In genomic region chr10:36567258-36567657, GRCm38 (mm10) we compare ENCODE assay signal across 21 mouse cellular contexts.
DNase-seq lines count a peak whose midpoint lies in the region; ATAC-seq lines count a peak whose summit lies in the region.
"Had no signal": no experiment of that assay in that cellular context is flagged by ENCODE, and none has a peak within 500 bp of the region (broad histone marks: within the 10 kb centered on the region; RNA-seq: fewer than 3 reads in every experiment).

No protein-coding gene starts in this region.

- DNase-seq in embryo, embryonic 10.5 days (ENCODE audit: low spot score): peak; percentile 13
- no peak for DNase-seq in embryo, embryonic 9.5 days (ENCODE audit: extremely low spot score)
- DNase-seq in Muller cell, postnatal 12 days (ENCODE audit: inconsistent ontology term): peak; percentile 33
- DNase-seq in right cerebral cortex, postnatal 25 days: no peak
- DNase-seq in kidney, postnatal 25 days: no peak
- DNase-seq in left cerebral cortex, adult 11 months (ENCODE audit: low spot score): no peak
- DNase-seq: cerebellum, postnatal 25 days; gastrocnemius, postnatal 10 days; heart, postnatal 14 days; kidney, adult 11 months; kidney, postnatal 4 days; left cerebral cortex, postnatal 4 days; thymus, postnatal 25 days had no signal

- no peak overlapping the region for H3K27ac ChIP-seq in hindbrain, embryonic 13.5 days
- peak overlapping the region; percentile 35 for H3K27ac ChIP-seq in midbrain, embryonic 16.5 days (ENCODE audit: low read length)
- H3K27ac ChIP-seq: embryonic facial prominence, embryonic 15.5 days; lung, embryonic 15.5 days; stomach, postnatal 0 days had no signal

- H3K27me3 ChIP-seq in hindbrain, embryonic 13.5 days: no peaks in the 10 kb centered on the region
- H3K27me3 ChIP-seq in midbrain, embryonic 16.5 days (ENCODE audit: control insufficient read depth, insufficient read depth, low read depth, low read length): no peaks in the 10 kb centered on the region
- H3K27me3 ChIP-seq: CH12.LX; embryonic facial prominence, embryonic 15.5 days; lung, embryonic 15.5 days had no signal

- peak; percentile 74; the same call in 1 of the 2 replicates for ATAC-seq in hindbrain, embryonic 13.5 days (ENCODE audit: low FRiP score)
- ATAC-seq in midbrain, embryonic 16.5 days: peak; percentile 86

- H3K36me3 ChIP-seq in hindbrain, embryonic 13.5 days: no peaks in the 10 kb centered on the region
- no peaks in the 10 kb centered on the region for H3K36me3 ChIP-seq in midbrain, embryonic 16.5 days (ENCODE audit: control insufficient read depth, insufficient read depth, low read length)
- H3K36me3 ChIP-seq: embryonic facial prominence, embryonic 15.5 days; lung, embryonic 15.5 days had no signal

- H3K4me3 ChIP-seq in hindbrain, embryonic 13.5 days: no peak overlapping the region
- no peak overlapping the region for H3K4me3 ChIP-seq in midbrain, embryonic 16.5 days (ENCODE audit: low read depth, low read length)
- H3K4me3 ChIP-seq: embryonic facial prominence, embryonic 15.5 days; lung, embryonic 15.5 days; myocyte had no signal

- no peak overlapping the region for H3K4me2 ChIP-seq in hindbrain, embryonic 13.5 days
- no peak overlapping the region for H3K4me2 ChIP-seq in midbrain, embryonic 16.5 days (ENCODE audit: low read length)
- H3K4me2 ChIP-seq: embryonic facial prominence, embryonic 15.5 days; liver, embryonic 11.5 days; lung, embryonic 15.5 days had no signal

- H3K9ac ChIP-seq in hindbrain, embryonic 13.5 days: no peak overlapping the region
- no peak overlapping the region for H3K9ac ChIP-seq in midbrain, embryonic 16.5 days (ENCODE audit: low read depth, low read length)
- H3K9ac ChIP-seq: embryonic facial prominence, embryonic 15.5 days; lung, embryonic 15.5 days had no signal

- H3K4me1 ChIP-seq in hindbrain, embryonic 13.5 days (replicated peaks): peaks cover 17% of the 10 kb centered on the region
- peaks cover 8% of the 10 kb centered on the region for H3K4me1 ChIP-seq in midbrain, embryonic 16.5 days (ENCODE audit: control insufficient read depth, insufficient read depth, low read length)
- H3K4me1 ChIP-seq: embryonic facial prominence, embryonic 15.5 days; lung, embryonic 15.5 days had no signal

- no peaks in the 10 kb centered on the region for H3K9me3 ChIP-seq in hindbrain, embryonic 13.5 days
- no peaks in the 10 kb centered on the region for H3K9me3 ChIP-seq in midbrain, embryonic 16.5 days (replicated peaks; ENCODE audit: control insufficient read depth, low read length, poor library complexity, severe bottlenecking)
- H3K9me3 ChIP-seq: embryonic facial prominence, embryonic 15.5 days; lung, embryonic 15.5 days had no signal

- 12% methylated on average over 2 of the region's 2 CpGs for WGBS in hindbrain, embryonic 13.5 days
- WGBS in midbrain, embryonic 16.5 days: 19% methylated on average over 2 of the region's 2 CpGs

Comparison
In these comparisons a context has a peak if more than half of its experiments do, and no peak if none do; other contexts are left out.
1. DNase-seq: peak in embryo, embryonic 10.5 days (single experiment) and Muller cell, postnatal 12 days (single experiment); none in embryo, embryonic 9.5 days (single experiment), right cerebral cortex, postnatal 25 days (single experiment), kidney, postnatal 25 days (0 of 2) and left cerebral cortex, adult 11 months (single experiment).